Mouse (Mus musculus) gastrocnemius, postnatal 25 days (tissue): ENCODE measurements around the gene Col16a1. TPM values are rescaled to one million over a fixed set of nuclear protein-coding genes. Genes with fewer than 3 reads are reported as not detected.

Experiments
- DNase-seq: peaks from one replicate; pipeline ENCODE4 v3.0.0; 2022
- long read RNA-seq, 2 experiments: library from polyadenylated mRNA; stranded (forward); transcript quantifications; one replicate each; pipeline ENCODE4 v2.0.0; 2021
- total RNA-seq, 2 experiments: library from RNA; stranded (reverse); gene quantifications; 1 replicate in 1 of 2; 2 replicates in 1 of 2; pipeline ENCODE4 v1.2.3; 2021

Gene Col16a1
- total RNA-seq, result 10 to 100 TPM in 1 of 2 experiments, 1 to 10 TPM in 1; 8.6 to 15.5 TPM
- long read RNA-seq, experiment 1, partial matches to known transcripts, result 10 of 13 reads
- long read RNA-seq, experiment 1, other reads (novel, unspliced or antisense), result 3 of 13 reads
- long read RNA-seq, experiment 2, partial matches to known transcripts, result 8 of 11 reads
- long read RNA-seq, experiment 2, other reads (novel, unspliced or antisense), result 3 of 11 reads

- DNase-seq, result peak; percentile 94
These were observed at the start of gene Col16a1 for GRCm38 (mm10) chr4:130047331-130048202. TSS of gene Col16a1 (plus strand) at chr4:130047840.

- DNase-seq, result no peak
These were observed 49.5 kb upstream of the Col16a1 start for GRCm38 (mm10) chr4:129998124-129998523.

GRCm38 (mm10) chr4:130001710-130002109, 45.9 kb upstream of the Col16a1 start:
- DNase-seq, result no peak

GRCm38 (mm10) chr4:130002157-130002556, 45.5 kb upstream of the Col16a1 start:
- DNase-seq, result no peak

- DNase-seq, result no peak
These were observed 42.0 kb upstream of the Col16a1 start for GRCm38 (mm10) chr4:130005593-130005992.

- DNase-seq, result no peak
These were observed 41.1 kb upstream of the Col16a1 start for GRCm38 (mm10) chr4:130006533-130006932.

GRCm38 (mm10) chr4:130009043-130009442, 38.6 kb upstream of the Col16a1 start:
- DNase-seq, result no peak

- no peak for DNase-seq
These were observed 36.9 kb upstream of the Col16a1 start for GRCm38 (mm10) chr4:130010723-130011122.

GRCm38 (mm10) chr4:130012234-130012633, 35.4 kb upstream of the Col16a1 start:
- no peak for DNase-seq

- no peak for DNase-seq
These were observed 34.5 kb upstream of the Col16a1 start for GRCm38 (mm10) chr4:130013111-130013510.

- no peak for DNase-seq
These were observed 31.6 kb upstream of the Col16a1 start for GRCm38 (mm10) chr4:130016010-130016409.

- DNase-seq, result no peak
These were observed 30.5 kb upstream of the Col16a1 start for GRCm38 (mm10) chr4:130017036-130017674.

GRCm38 (mm10) chr4:130022952-130023351, 24.7 kb upstream of the Col16a1 start:
- DNase-seq, result no peak

GRCm38 (mm10) chr4:130023511-130024231, 24.0 kb upstream of the Col16a1 start:
- DNase-seq, result no peak

- DNase-seq, result no peak
These were observed 22.1 kb upstream of the Col16a1 start for GRCm38 (mm10) chr4:130025544-130025943.

GRCm38 (mm10) chr4:130031146-130031545, 16.5 kb upstream of the Col16a1 start:
- DNase-seq, result no peak

GRCm38 (mm10) chr4:130033496-130033895, 14.1 kb upstream of the Col16a1 start:
- no peak for DNase-seq

- peak; percentile 26 for DNase-seq
These were observed 11.5 kb upstream of the Col16a1 start for GRCm38 (mm10) chr4:130036112-130036511.

GRCm38 (mm10) chr4:130036573-130037401, 10.9 kb upstream of the Col16a1 start:
- peak; percentile 82 for DNase-seq

- no peak for DNase-seq
These were observed 8.3 kb upstream of the Col16a1 start for GRCm38 (mm10) chr4:130039351-130039750.

GRCm38 (mm10) chr4:130041076-130041475, 6.6 kb upstream of the Col16a1 start:
- no peak for DNase-seq
